Mouse (Mus musculus): ENCODE results near the gene Cox14.

- TF ChIP-seq CTCF (conservative IDR thresholded peaks at IDR 0.05; ENCODE audit: insufficient read depth, insufficient read length, low read depth, low read length): no peak
- no peak for TF ChIP-seq POLR2A (IDR thresholded peaks at IDR 0.05; ENCODE audit: low read depth, low read length)
These were observed 34.5 kb upstream of the Cox14 start for GRCm38 (mm10) chr15:99690924-99691323.
